Mouse (Mus musculus): ENCODE data around the gene Zbtb34.

DNA sequence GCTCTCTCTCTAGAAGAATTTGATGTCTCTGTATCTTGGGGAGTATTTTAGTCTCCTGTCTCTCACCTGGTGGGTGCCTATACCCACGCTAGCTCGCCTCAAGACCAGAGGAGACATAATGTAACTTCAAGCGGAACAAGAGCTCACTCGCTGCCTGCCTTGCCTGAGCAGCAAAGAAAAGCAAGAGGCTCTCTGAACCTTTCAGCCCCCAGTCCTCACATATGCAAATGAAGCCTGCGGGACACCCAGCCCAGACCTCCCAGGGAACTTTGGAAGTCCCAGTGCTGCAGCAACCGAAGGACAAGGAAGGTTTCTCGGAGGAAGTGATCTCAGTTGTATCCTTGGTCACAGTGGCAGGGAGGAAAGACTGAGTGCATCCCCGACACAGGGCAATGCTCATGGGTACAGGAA lies 8.4 kb upstream of the Zbtb34 start:
- no peak for TF ChIP-seq CTCF (conservative IDR thresholded peaks at IDR 0.05; ENCODE audit: low read length)
- peak; percentile 77 for TF ChIP-seq POU5F1 (IDR thresholded peaks at IDR 0.05; ENCODE audit: borderline replicate concordance, low read length)

All from E14TG2a.4 (cell line).